Comparison of ENCODE assay signal across 28 mouse cellular contexts in the genomic region with DNA sequence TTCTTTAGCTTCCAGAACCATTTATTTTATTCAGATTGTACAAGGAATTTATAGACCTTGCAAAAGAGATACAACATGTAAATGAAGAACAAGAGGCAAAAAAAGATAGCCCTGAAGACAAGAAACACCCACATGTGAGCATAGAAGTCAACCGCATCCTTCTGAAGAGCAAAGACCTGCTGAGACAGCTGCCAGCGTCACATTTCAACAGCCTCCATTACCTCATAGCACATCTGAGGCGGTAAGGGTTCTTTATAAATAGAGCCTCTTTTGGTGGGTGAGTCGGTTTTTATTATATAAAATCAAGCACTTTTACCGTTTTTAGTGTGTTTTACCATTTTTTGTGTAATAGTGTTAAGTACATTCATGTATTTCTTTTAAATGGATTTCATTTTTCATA. TPM values are rescaled to one million over a fixed set of nuclear protein-coding genes. Genes with fewer than 3 reads are reported as not detected.
"Had no signal": no experiment of that assay in that cellular context is flagged by ENCODE, and none has a peak within 500 bp of the region (broad histone marks: within the 10 kb centered on the region; RNA-seq: fewer than 3 reads in every experiment).

No protein-coding gene starts in this region.

- DNase-seq: gastrocnemius, adult 2 months; gastrocnemius, postnatal 10 days; gastrocnemius, postnatal 25 days; heart, adult 18-20 months; heart, postnatal 10 days; heart, postnatal 4 days; kidney, adult 11 months; kidney, adult 2 months; kidney, adult 9 months; kidney, postnatal 14 days; kidney, postnatal 36 days; layer of hippocampus, adult 9-11 months; layer of hippocampus, postnatal 36 days; liver; liver, embryonic 13.5 days had no signal

- ATAC-seq: hindbrain, embryonic 16.5 days; inflammation-experienced regulatory T-cells, adult 6 months; intestine, embryonic 15.5 days had no signal

- H3K36me3 ChIP-seq: hindbrain, embryonic 12.5 days had no signal

- H3K27me3 ChIP-seq: heart, embryonic 12.5 days; hindbrain, embryonic 12.5 days; intestine, embryonic 15.5 days; kidney, embryonic 15.5 days; limb, embryonic 12.5 days; liver, embryonic 13.5 days had no signal

- H3K4me3 ChIP-seq: gastrocnemius, adult 2 months; heart, embryonic 10.5 days; heart, embryonic 12.5 days; hindbrain, embryonic 10.5 days; hindbrain, embryonic 12.5 days; intestine, embryonic 15.5 days; kidney, embryonic 15.5 days; limb, embryonic 10.5 days; limb, embryonic 12.5 days; liver, embryonic 13.5 days had no signal

- H3K4me2 ChIP-seq: heart, embryonic 12.5 days; hindbrain, embryonic 12.5 days; hindbrain, embryonic 14.5 days; intestine, embryonic 15.5 days; kidney, embryonic 15.5 days; limb, embryonic 12.5 days; liver, embryonic 11.5 days; liver, embryonic 13.5 days had no signal

RNA-seq across cellular contexts. Expression of gene Abca4, which starts 34.4 kb away (rescaled TPM):
- total RNA-seq: granulocyte monocyte progenitor cell, adult 5-6 weeks had no signal
- polyA plus RNA-seq: inflammation-experienced regulatory T-cells, adult 6 months had no signal
